Mouse (Mus musculus) heart, adult 9 months (tissue): ENCODE data around the gene H2al1f.
A peak's percentile ranks its signal among the peaks of the same experiment; 100 is the strongest.
"Not testable (repeated sequence)": the region's sequence is repeated elsewhere in the genome, so short reads cannot be mapped to it uniquely, and the experiment has no call there.

Source experiments
- DNase-seq, 2 experiments: peaks; one replicate each; pipeline ENCODE4 v3.0.0; 2022; ENCODE audit warnings: low spot score in 2 of 2

The H2al1f gene

DNA sequence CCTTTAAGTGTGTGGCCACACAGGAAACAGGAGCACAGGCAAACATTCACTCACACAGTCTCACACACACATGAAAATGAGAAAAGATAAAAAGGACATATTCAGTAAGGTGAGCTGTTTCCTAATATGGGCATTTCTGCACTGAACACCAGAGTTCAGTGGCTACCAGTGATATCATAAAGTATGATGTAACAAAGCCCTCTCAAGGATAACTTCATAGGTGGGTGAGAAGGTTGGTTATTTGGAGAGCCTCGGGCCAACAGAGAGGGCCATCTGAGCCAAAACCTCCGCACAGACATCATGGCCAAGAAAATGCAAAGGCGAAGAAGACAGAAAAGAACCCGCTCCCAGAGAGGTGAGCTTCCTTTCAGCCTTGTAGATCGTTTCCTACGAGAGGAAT, at the start of gene H2al1f:
Gene H2al1f, plus strand, starts transcription at position 301 of the 400 bp plus-strand sequence.
- DNase-seq = not testable (repeated sequence)

DNA sequence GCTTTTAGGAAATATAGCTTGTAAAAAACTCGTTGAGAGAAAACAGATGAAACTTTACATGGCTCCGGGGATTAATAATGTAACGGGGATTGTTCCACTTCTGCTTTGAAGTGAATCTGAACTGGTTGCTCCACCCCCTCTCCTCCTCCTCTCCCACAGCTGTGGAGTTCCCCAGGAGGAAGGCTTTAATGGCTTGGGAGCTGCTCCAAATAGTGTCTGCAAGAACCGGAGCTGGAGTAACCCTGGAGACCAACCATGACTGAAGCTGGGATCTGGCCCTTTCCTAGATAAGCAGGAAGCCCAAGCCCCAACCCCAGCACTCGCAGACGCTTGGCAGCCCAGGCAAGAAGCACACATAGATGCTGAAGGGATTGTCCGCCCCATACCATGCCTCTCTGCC, 47.2 kb upstream of the H2al1f start:
- DNase-seq = peak in 1 of 2 experiments; percentile 56

DNA sequence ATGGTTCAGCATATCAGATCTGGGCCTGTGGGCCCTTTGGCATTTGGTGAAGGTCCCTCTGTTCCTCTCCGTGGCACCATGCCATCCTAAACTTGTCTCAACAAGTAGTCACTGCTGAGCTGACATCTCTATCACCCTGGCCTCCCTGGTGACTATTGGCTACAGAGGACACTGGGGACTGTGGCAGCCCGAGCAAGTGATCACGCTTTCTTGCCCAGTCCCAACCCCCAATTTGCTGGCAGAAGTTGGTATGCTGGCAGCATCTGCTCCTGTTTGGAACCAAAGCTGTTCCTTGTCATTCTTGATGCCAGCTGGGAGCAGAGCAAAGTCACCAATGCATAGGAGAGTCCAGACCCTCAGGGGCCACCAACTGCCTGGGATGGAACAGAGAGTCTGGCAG, 45.9 kb upstream of the H2al1f start:
- DNase-seq = peak; percentile 5 to 36

DNA sequence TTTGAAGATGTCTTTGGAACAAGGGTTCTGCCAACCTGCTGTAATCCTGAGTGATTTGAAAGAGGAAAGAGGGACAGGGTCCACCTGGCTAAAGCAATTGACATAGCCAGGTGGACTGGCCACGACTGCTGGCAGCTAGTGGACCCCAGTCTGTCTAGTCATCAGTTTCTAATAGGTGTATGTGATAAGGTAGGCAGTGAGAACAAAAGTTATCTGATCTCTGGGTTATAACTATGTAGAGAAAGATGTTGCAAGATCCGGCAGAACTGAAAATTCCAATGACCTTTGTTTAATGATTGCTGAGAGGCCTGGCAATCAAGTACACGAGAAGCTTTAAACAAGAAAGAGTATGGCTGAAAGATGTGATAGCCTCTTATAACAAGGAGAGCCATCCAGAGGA, 41.8 kb upstream of the H2al1f start:
- DNase-seq = no peak

DNA sequence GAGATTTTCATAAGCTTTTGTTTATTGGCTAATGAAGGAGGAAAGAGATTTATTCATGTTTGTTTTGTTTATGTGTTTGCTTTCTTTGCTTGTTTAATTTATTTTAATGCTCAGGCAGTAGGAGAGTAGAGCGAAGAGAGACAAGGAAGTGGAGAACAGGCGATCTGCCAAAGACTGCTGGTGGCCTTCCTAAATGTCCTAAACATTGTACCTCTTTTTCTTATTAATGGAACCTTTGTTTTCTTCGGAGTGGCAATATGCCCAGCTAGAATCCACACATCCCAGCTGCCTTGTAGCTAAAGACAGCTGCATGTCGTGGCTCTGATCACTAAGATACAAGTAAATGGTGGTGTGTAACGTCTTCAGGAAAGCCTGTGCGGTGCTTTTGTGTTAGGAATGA, 37.9 kb upstream of the H2al1f start:
- DNase-seq = no peak

DNA sequence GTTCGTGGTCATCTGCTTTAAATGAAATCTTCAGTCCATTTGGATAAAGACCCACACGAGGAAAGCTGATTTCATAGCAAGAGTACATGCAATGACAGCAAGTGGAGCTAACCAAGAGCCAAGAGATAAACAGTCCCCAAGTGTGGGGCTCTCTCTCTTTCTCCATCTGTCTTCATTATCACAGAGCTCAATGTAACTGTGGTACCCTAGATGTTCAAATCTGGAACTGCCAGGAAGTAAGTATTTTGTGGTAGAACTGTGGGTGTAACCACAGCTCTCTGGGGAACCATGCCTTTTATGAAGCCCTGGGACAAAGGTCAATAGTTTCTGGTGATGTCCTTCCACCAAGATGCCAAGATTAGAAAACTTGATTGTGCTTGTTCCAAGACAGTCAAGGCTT, 34.2 kb upstream of the H2al1f start:
- no peak for DNase-seq

DNA sequence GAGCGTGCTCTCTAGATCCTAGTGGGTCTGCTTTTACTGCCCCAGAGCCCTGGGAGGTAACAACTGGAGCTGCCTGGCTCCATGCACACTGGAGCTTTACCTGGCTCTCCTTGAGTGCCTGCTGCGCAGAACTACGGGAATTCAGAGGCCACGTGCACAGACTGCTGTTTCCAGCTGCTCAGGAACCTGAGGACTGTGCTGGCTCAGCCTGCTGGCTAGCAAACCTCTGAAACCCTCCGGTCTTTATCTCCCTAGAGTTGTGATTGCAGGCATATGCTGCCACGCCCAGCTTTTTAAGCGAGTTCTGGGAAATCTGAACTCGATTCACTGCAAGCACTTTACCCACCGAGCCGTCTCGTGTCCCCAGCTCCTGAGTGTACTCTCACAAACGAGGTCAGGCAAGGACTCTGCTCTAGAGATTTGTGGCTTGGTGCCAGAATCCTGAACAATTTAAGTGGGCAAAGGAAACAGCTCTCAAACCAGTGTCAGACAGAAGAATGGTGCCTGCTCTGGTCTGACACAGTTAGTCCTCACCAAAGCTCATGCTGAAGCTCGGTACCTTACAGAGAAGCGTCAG, 26.6 kb upstream of the H2al1f start:
- DNase-seq = peak; percentile 1 to 28

DNA sequence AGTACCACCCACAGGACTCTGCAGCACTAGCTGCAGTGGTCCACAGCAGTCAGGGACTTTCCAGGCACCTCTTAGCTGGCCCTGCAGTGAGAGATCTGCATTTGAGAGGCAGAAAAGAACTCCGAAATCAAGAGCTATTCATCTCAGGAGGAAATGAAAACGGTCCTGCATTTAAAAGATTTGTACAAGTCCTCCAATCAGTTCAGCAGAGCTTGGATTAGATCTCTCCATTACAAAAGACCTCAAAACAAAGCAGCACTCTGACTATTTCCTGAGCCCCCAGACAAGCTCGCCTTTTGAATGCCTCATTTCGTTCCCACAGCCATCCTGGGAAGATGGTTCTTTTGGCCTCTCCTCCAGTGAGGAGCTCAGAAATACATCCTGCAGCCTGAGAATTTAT, 25.7 kb upstream of the H2al1f start:
- DNase-seq = no peak

DNA sequence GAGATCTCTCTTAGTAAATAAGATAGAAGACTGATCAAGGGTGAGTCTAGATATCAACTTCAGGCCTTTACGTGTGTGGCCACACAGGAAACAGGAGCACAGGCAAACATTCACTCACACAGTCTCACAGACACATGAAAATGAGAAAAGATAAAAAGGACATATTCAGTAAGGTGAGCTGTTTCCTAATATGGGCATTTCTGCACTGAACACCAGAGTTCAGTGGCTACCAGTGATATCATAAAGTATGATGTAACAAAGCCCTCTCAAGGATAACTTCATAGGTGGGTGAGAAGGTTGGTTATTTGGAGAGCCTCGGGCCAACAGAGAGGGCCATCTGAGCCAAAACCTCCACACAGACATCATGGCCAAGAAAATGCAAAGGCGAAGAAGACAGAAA, 16.0 kb upstream of the H2al1f start, which contains the start of gene H2al1a:
Gene H2al1a, plus strand, starts transcription at position 301 of the 400 bp plus-strand sequence.
- not testable (repeated sequence) for DNase-seq

DNA sequence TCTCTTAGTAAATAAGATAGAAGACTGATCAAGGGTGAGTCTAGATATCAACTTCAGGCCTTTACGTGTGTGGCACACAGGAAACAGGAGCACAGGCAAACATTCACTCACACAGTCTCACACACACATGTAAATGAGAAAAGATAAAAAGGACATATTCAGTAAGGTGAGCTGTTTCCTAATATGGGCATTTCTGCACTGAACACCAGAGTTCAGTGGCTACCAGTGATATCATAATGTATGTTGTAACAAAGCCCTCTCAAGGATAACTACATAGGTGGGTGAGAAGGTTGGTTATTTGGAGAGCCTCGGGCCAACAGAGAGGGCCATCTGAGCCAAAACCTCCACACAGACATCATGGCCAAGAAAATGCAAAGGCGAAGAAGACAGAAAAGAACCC, 12.8 kb upstream of the H2al1f start, which contains the start of gene H2al1b:
Gene H2al1b, plus strand, starts transcription at position 301 of the 400 bp plus-strand sequence.
- not testable (repeated sequence) for DNase-seq

DNA sequence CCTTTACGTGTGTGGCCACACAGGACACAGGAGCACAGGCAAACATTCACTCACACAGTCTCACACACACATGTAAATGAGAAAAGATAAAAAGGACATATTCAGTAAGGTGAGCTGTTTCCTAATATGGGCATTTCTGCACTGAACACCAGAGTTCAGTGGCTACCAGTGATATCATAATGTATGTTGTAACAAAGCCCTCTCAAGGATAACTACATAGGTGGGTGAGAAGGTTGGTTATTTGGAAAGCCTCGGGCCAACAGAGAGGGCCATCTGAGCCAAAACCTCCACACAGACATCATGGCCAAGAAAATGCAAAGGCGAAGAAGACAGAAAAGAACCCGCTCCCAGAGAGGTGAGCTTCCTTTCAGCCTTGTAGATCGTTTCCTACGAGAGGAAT, 9.6 kb upstream of the H2al1f start, which contains the start of gene H2al1c:
Gene H2al1c, plus strand, starts transcription at position 301 of the 400 bp plus-strand sequence.
- not testable (repeated sequence) for DNase-seq

DNA sequence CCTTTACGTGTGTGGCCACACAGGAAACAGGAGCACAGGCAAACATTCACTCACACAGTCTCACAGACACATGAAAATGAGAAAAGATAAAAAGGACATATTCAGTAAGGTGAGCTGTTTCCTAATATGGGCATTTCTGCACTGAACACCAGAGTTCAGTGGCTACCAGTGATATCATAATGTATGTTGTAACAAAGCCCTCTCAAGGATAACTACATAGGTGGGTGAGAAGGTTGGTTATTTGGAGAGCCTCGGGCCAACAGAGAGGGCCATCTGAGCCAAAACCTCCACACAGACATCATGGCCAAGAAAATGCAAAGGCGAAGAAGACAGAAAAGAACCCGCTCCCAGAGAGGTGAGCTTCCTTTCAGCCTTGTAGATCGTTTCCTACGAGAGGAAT, 6.4 kb upstream of the H2al1f start, which contains the start of gene H2al1d:
Gene H2al1d, plus strand, starts transcription at position 301 of the 400 bp plus-strand sequence.
- DNase-seq = not testable (repeated sequence)

DNA sequence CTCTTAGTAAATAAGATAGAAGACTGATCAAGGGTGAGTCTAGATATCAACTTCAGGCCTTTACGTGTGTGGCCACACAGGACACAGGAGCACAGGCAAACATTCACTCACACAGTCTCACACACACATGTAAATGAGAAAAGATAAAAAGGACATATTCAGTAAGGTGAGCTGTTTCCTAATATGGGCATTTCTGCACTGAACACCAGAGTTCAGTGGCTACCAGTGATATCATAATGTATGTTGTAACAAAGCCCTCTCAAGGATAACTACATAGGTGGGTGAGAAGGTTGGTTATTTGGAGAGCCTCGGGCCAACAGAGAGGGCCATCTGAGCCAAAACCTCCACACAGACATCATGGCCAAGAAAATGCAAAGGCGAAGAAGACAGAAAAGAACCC, 3.3 kb upstream of the H2al1f start, which contains the start of gene H2al1e:
Gene H2al1e, plus strand, starts transcription at position 301 of the 400 bp plus-strand sequence.
- DNase-seq = not testable (repeated sequence)

DNA sequence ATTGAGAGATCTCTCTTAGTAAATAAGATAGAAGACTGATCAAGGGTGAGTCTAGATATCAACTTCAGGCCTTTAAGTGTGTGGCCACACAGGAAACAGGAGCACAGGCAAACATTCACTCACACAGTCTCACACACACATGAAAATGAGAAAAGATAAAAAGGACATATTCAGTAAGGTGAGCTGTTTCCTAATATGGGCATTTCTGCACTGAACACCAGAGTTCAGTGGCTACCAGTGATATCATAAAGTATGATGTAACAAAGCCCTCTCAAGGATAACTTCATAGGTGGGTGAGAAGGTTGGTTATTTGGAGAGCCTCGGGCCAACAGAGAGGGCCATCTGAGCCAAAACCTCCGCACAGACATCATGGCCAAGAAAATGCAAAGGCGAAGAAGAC, 3.0 kb downstream of the H2al1f start, which contains the start of gene H2al1g:
Gene H2al1g, plus strand, starts transcription at position 301 of the 400 bp plus-strand sequence.
- not testable (repeated sequence) for DNase-seq

DNA sequence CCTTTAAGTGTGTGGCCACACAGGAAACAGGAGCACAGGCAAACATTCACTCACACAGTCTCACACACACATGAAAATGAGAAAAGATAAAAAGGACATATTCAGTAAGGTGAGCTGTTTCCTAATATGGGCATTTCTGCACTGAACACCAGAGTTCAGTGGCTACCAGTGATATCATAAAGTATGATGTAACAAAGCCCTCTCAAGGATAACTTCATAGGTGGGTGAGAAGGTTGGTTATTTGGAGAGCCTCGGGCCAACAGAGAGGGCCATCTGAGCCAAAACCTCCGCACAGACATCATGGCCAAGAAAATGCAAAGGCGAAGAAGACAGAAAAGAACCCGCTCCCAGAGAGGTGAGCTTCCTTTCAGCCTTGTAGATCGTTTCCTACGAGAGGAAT, 6.2 kb downstream of the H2al1f start, which contains the start of gene H2al1h:
Gene H2al1h, plus strand, starts transcription at position 301 of the 400 bp plus-strand sequence.
- not testable (repeated sequence) for DNase-seq

DNA sequence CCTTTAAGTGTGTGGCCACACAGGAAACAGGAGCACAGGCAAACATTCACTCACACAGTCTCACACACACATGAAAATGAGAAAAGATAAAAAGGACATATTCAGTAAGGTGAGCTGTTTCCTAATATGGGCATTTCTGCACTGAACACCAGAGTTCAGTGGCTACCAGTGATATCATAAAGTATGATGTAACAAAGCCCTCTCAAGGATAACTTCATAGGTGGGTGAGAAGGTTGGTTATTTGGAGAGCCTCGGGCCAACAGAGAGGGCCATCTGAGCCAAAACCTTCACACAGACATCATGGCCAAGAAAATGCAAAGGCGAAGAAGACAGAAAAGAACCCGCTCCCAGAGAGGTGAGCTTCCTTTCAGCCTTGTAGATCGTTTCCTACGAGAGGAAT, 9.4 kb downstream of the H2al1f start, which contains the start of gene H2al1i:
Gene H2al1i, plus strand, starts transcription at position 301 of the 400 bp plus-strand sequence.
- not testable (repeated sequence) for DNase-seq

DNA sequence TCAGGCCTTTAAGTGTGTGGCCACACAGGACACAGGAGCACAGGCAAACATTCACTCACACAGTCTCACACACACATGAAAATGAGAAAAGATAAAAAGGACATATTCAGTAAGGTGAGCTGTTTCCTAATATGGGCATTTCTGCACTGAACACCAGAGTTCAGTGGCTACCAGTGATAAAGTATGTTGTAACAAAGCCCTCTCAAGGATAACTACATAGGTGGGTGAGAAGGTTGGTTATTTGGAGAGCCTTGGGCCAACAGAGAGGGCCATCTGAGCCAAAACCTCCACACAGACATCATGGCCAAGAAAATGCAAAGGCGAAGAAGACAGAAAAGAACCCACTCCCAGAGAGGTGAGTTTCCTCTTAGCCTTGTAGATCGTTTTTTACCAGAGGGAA, 12.6 kb downstream of the H2al1f start, which contains the start of gene H2al1j:
Gene H2al1j, plus strand, starts transcription at position 301 of the 400 bp plus-strand sequence.
- not testable (repeated sequence) for DNase-seq

DNA sequence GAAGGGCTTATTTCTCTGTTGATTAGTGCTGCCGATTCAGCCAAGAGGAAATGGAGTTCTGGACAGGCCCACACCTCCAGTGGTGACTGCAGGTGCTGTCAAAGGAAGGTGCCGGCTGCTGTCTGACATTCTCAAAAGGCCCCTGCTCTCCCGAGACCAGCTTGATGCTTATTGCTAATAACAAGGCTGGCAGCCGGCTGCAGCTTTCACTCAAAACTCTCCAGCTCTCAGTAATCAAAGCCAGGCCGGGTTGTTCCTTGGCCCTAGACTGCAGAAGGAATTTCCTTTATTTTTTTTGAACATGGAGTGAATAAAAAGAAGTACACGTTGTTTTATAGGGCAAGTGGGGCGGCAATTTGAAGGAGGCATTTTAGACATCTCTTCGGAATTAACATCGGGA, 30.8 kb downstream of the H2al1f start:
- no peak for DNase-seq

DNA sequence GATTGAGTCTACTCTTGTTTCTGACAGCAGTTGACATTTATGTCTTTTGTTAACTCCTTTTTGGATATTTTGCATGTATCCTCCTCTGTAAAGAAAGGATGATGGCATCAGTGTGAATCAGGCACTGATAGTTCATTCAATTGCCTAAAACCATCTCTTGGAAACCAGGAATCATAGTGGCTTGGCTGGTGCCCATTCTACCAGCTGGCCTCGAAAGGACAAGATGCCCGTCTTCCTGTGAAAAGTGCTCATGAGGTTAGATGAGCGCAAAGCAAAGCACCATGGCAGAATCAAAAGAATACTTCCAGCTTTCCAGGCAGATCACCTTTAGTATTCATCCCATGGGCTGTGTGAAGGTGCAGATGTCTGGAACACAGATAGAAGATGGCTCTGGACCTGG, 31.8 kb downstream of the H2al1f start:
- no peak for DNase-seq

DNA sequence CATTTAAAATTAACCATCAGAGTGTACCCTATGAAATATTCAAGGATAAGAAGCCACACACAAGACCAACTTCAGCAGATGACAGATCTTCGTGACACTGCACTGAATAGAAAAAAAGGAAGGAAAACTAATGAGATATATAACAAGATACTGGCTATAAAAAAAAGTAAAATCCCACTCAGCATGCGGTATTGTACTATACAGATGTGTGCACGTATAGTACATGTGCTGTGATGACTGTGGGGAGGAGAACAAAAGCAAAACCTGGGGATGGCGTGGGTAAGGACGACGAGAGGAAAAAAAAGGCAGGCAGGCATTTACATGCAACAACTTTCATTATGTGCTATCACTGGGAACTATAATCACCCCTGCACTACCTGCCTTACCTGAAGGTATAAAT, 45.9 kb downstream of the H2al1f start:
- DNase-seq = no peak

DNA sequence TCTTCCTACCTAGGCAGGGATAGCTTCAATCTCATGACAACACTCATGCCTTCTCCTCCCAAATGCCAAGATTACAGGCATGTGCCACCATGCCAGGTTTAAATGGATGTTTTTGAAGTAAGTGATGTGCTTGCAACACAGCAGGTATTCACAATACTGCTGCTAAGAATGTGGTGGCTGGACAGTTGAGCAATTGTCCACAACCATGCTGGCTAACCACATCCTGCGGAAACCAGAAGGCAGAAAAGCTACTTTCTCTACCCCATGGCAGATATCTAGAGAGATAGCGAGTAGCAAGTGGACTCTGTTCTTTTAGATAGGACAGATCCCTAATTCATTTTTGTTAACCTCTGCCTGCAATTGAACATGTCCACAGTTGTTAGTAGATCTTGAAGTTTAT, 46.3 kb downstream of the H2al1f start:
- DNase-seq = no peak

DNA sequence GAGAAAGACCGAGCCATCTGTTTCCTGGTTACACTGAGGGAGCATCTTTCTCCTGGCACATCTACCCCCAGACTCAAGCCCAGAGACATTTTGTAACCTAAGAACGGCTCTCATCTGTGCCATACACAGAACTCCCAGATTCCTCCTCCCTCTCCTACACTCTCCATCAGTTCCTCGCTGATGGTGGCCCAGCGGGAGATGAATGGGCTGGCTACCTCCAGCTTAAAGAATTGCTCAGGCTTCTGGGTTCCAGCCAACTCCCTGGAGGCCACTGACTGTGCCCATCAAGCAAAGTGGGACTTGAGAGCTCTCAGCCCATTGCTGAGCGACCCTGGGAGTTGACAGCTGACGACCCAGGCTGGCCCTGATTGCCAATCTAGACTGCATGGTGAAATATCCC, 48.9 kb downstream of the H2al1f start:
- no peak for DNase-seq
